Mouse (Mus musculus): ENCODE measurements at regions not wholly inside any gene's neighbourhood (a gene's known extent, or its start where the extent isn't known, plus 50 kb on each side); places are given as distances from the start of the nearest gene placed in this dataset.
A peak's percentile ranks its signal among the peaks of the same experiment; 100 is the strongest.

- H3K79me2 ChIP-seq (ENCODE audit: control insufficient read depth, insufficient read depth) = no peaks in the 10 kb centered on the region
- TF ChIP-seq MAX (IDR thresholded peaks at IDR 0.05) (no peak), CEBPB (IDR thresholded peaks at IDR 0.05; ENCODE audit: low read depth) (no peak), USF1 (IDR thresholded peaks at IDR 0.05; ENCODE audit: low read depth) (no peak), CTCF (IDR thresholded peaks at IDR 0.05; ENCODE audit: control insufficient read depth, insufficient read depth, insufficient read length) (no peak), MYOD1 (IDR thresholded peaks at IDR 0.05; ENCODE audit: control insufficient read depth, insufficient read length, low read depth) (no peak), MYOG (IDR thresholded peaks at IDR 0.05; ENCODE audit: control insufficient read depth, extremely low read depth, insufficient read length) (no peak), FOSL1 (IDR thresholded peaks at IDR 0.05; ENCODE audit: insufficient read depth, low read length, poor library complexity, severe bottlenecking) (no peak)
Observed at GRCm38 (mm10) chr1:78050231-78050630, 146.7 kb downstream of the Pax3 start.

GRCm38 (mm10) chr1:78032336-78032735 lies 164.6 kb downstream of the Pax3 start:
- Histone ChIP-seq H3K4me3 (ENCODE audit: insufficient read depth, poor library complexity, severe bottlenecking) (no peak overlapping the region), H3K27me3 (ENCODE audit: control insufficient read depth, insufficient read depth, insufficient read length) (no peaks in the 10 kb centered on the region), H3K79me2 (ENCODE audit: control insufficient read depth, insufficient read depth) (no peaks in the 10 kb centered on the region), H3K79me3 (ENCODE audit: low read depth) (no peaks in the 10 kb centered on the region), H3K36me3 (ENCODE audit: control insufficient read depth, insufficient read depth) (no peaks in the 10 kb centered on the region), H3ac (ENCODE audit: control insufficient read depth, insufficient read length, low read depth) (no peak overlapping the region)
- TF ChIP-seq MYOD1 (IDR thresholded peaks at IDR 0.05; ENCODE audit: control insufficient read depth, insufficient read length, low read depth) = no peak

More at GRCm38 (mm10) chr1:78050231-78050630, 146.7 kb downstream of the Pax3 start:
- H3K4me3 ChIP-seq (ENCODE audit: insufficient read depth, poor library complexity, severe bottlenecking) = no peak overlapping the region
- H3K79me3 ChIP-seq (ENCODE audit: low read depth) = no peaks in the 10 kb centered on the region
- no peaks in the 10 kb centered on the region for H3K36me3 ChIP-seq (ENCODE audit: control insufficient read depth, insufficient read depth)
- H3K27me3 ChIP-seq (ENCODE audit: control insufficient read depth, insufficient read depth, insufficient read length) = no peaks in the 10 kb centered on the region
- no peak overlapping the region for H3ac ChIP-seq (ENCODE audit: control insufficient read depth, insufficient read length, low read depth)

GRCm38 (mm10) chr1:78021766-78022165 lies 175.2 kb downstream of the Pax3 start:
- Histone ChIP-seq H3ac (ENCODE audit: control insufficient read depth, insufficient read length, low read depth) (no peak overlapping the region), H3K27me3 (ENCODE audit: control insufficient read depth, insufficient read depth, insufficient read length) (no peaks in the 10 kb centered on the region), H3K79me3 (ENCODE audit: low read depth) (no peaks in the 10 kb centered on the region), H3K79me2 (ENCODE audit: control insufficient read depth, insufficient read depth) (no peaks in the 10 kb centered on the region), H3K4me3 (ENCODE audit: insufficient read depth, poor library complexity, severe bottlenecking) (no peak overlapping the region), H3K36me3 (ENCODE audit: control insufficient read depth, insufficient read depth) (no peaks in the 10 kb centered on the region)
- no peak for TF ChIP-seq CEBPB (IDR thresholded peaks at IDR 0.05; ENCODE audit: low read depth)
- peak; percentile 26 for TF ChIP-seq MYOD1 (IDR thresholded peaks at IDR 0.05; ENCODE audit: control insufficient read depth, insufficient read length, low read depth)
- no peak for TF ChIP-seq FOSL1 (IDR thresholded peaks at IDR 0.05; ENCODE audit: insufficient read depth, low read length, poor library complexity, severe bottlenecking)

- Histone ChIP-seq H3K27me3 (ENCODE audit: control insufficient read depth, insufficient read depth, insufficient read length) (no peaks in the 10 kb centered on the region), H3K79me2 (ENCODE audit: control insufficient read depth, insufficient read depth) (no peaks in the 10 kb centered on the region), H3K79me3 (ENCODE audit: low read depth) (no peaks in the 10 kb centered on the region), H3K36me3 (ENCODE audit: control insufficient read depth, insufficient read depth) (no peaks in the 10 kb centered on the region), H3K4me3 (ENCODE audit: insufficient read depth, poor library complexity, severe bottlenecking) (no peak overlapping the region), H3ac (ENCODE audit: control insufficient read depth, insufficient read length, low read depth) (no peak overlapping the region)
- TF ChIP-seq MYOG (IDR thresholded peaks at IDR 0.05; ENCODE audit: control insufficient read depth, extremely low read depth, insufficient read length) (no peak), CTCF (IDR thresholded peaks at IDR 0.05; ENCODE audit: control insufficient read depth, insufficient read depth, insufficient read length) (no peak), CEBPB (IDR thresholded peaks at IDR 0.05; ENCODE audit: low read depth) (no peak), MYOD1 (IDR thresholded peaks at IDR 0.05; ENCODE audit: control insufficient read depth, insufficient read length, low read depth) (no peak), MAX (IDR thresholded peaks at IDR 0.05) (no peak), FOSL1 (IDR thresholded peaks at IDR 0.05; ENCODE audit: insufficient read depth, low read length, poor library complexity, severe bottlenecking) (no peak), USF1 (IDR thresholded peaks at IDR 0.05; ENCODE audit: low read depth) (no peak)
Observed at GRCm38 (mm10) chr1:78021014-78021413, 175.9 kb downstream of the Pax3 start.

- Histone ChIP-seq H3K4me3 (ENCODE audit: insufficient read depth, poor library complexity, severe bottlenecking) (no peak overlapping the region), H3K27me3 (ENCODE audit: control insufficient read depth, insufficient read depth, insufficient read length) (no peaks in the 10 kb centered on the region), H3ac (ENCODE audit: control insufficient read depth, insufficient read length, low read depth) (no peak overlapping the region), H3K79me3 (ENCODE audit: low read depth) (no peaks in the 10 kb centered on the region), H3K36me3 (ENCODE audit: control insufficient read depth, insufficient read depth) (no peaks in the 10 kb centered on the region), H3K79me2 (ENCODE audit: control insufficient read depth, insufficient read depth) (no peaks in the 10 kb centered on the region)
- TF ChIP-seq MAX (IDR thresholded peaks at IDR 0.05) (no peak), CEBPB (IDR thresholded peaks at IDR 0.05; ENCODE audit: low read depth) (no peak), CTCF (IDR thresholded peaks at IDR 0.05; ENCODE audit: control insufficient read depth, insufficient read depth, insufficient read length) (no peak), MYOG (IDR thresholded peaks at IDR 0.05; ENCODE audit: control insufficient read depth, extremely low read depth, insufficient read length) (no peak), MYOD1 (IDR thresholded peaks at IDR 0.05; ENCODE audit: control insufficient read depth, insufficient read length, low read depth) (no peak), FOSL1 (IDR thresholded peaks at IDR 0.05; ENCODE audit: insufficient read depth, low read length, poor library complexity, severe bottlenecking) (no peak), USF1 (IDR thresholded peaks at IDR 0.05; ENCODE audit: low read depth) (no peak)
Observed at GRCm38 (mm10) chr1:78017949-78018617, 178.9 kb downstream of the Pax3 start.

GRCm38 (mm10) chr1:78016541-78017267 lies 180.2 kb downstream of the Pax3 start:
- no peaks in the 10 kb centered on the region for H3K27me3 ChIP-seq (ENCODE audit: control insufficient read depth, insufficient read depth, insufficient read length)

More at GRCm38 (mm10) chr1:78016541-78017267, 180.2 kb downstream of the Pax3 start:
- no peaks in the 10 kb centered on the region for H3K79me2 ChIP-seq (ENCODE audit: control insufficient read depth, insufficient read depth)
- no peak for TF ChIP-seq MAX (IDR thresholded peaks at IDR 0.05)
- no peak for TF ChIP-seq MYOD1 (IDR thresholded peaks at IDR 0.05; ENCODE audit: control insufficient read depth, insufficient read length, low read depth)
- no peak for TF ChIP-seq FOSL1 (IDR thresholded peaks at IDR 0.05; ENCODE audit: insufficient read depth, low read length, poor library complexity, severe bottlenecking)
- no peak for TF ChIP-seq CEBPB (IDR thresholded peaks at IDR 0.05; ENCODE audit: low read depth)
- no peak for TF ChIP-seq MYOG (IDR thresholded peaks at IDR 0.05; ENCODE audit: control insufficient read depth, extremely low read depth, insufficient read length)
- no peak for TF ChIP-seq CTCF (IDR thresholded peaks at IDR 0.05; ENCODE audit: control insufficient read depth, insufficient read depth, insufficient read length)
- no peak for TF ChIP-seq USF1 (IDR thresholded peaks at IDR 0.05; ENCODE audit: low read depth)
- H3K4me3 ChIP-seq (ENCODE audit: insufficient read depth, poor library complexity, severe bottlenecking) = no peak overlapping the region
- H3K79me3 ChIP-seq (ENCODE audit: low read depth) = no peaks in the 10 kb centered on the region
- H3ac ChIP-seq (ENCODE audit: control insufficient read depth, insufficient read length, low read depth) = no peak overlapping the region
- H3K36me3 ChIP-seq (ENCODE audit: control insufficient read depth, insufficient read depth) = no peaks in the 10 kb centered on the region

All from C2C12 (cell line).